Mouse (Mus musculus) liver, postnatal 0 days (tissue): ENCODE measurements around the gene Prdx1. TPM values are rescaled to one million over a fixed set of nuclear protein-coding genes. Genes with fewer than 3 reads are reported as not detected.
"Not testable (repeated sequence)": the region's sequence is repeated elsewhere in the genome, so short reads cannot be mapped to it uniquely, and the experiment has no call there.

Experiments used
- ATAC-seq: fragments of 200-750 bp; cut with Nextera tagmentation; 2 replicates; pipeline ENCODE4 v1.8.0; 2017; ENCODE audit warnings: mild to moderate bottlenecking, moderate library complexity
- DNase-seq: peaks from one replicate; pipeline ENCODE4 v3.0.0-alpha.2; 2016
- H3K27ac ChIP-seq: fragments of 300-500 bp; sonication (generic); 2 replicates; pipeline ENCODE4 v1.5.1; 2014; ENCODE audit warnings: antibody characterized with exemption, moderate library complexity, mild to moderate bottlenecking, low read depth
- H3K27me3 ChIP-seq: fragments of 300-500 bp; sonication (generic); 2 replicates; pipeline ENCODE4 v1.6.1; 2014; ENCODE audit warnings: low read length, control low read depth, mixed read lengths; ENCODE audit not compliant: insufficient read depth
- H3K36me3 ChIP-seq: fragments of 300-500 bp; sonication (generic); replicated peaks from 2 replicates; pipeline ENCODE4 v1.6.1; 2014; ENCODE audit warnings: mild to moderate bottlenecking, control low read depth, low read length, moderate library complexity, mixed read lengths; ENCODE audit not compliant: insufficient read depth
- H3K4me1 ChIP-seq: fragments of 300-500 bp; sonication (generic); 2 replicates; pipeline ENCODE4 v1.6.1; 2014; ENCODE audit warnings: antibody characterized with exemption, mild to moderate bottlenecking, control low read depth; ENCODE audit not compliant: insufficient read depth
- H3K4me2 ChIP-seq: fragments of 300-500 bp; sonication (generic); 2 replicates; pipeline ENCODE4 v1.6.1; 2014; ENCODE audit warnings: low read depth, mild to moderate bottlenecking, low read length, moderate library complexity, mixed read lengths
- H3K4me3 ChIP-seq: fragments of 300-500 bp; sonication (generic); 2 replicates; pipeline ENCODE4 v1.5.1; 2014; ENCODE audit warnings: low read depth, low read length
- H3K9ac ChIP-seq: fragments of 300-500 bp; sonication (generic); replicated peaks from 2 replicates; pipeline ENCODE4 v1.6.1; 2014; ENCODE audit warnings: mild to moderate bottlenecking, moderate library complexity
- H3K9me3 ChIP-seq: fragments of 300-500 bp; sonication (generic); 2 replicates; pipeline ENCODE4 v1.6.1; 2016; ENCODE audit warnings: mild to moderate bottlenecking, control low read depth, low read length, mixed read lengths
- CTCF ChIP-seq: sonication (generic); IDR thresholded peaks from 2 replicates; pipeline ENCODE4 v1.5.1; 2016; ENCODE audit warnings: antibody characterized with exemption, low read depth
- EP300 ChIP-seq: IDR thresholded peaks from 2 replicates; pipeline ENCODE4 v1.6.1; 2016; ENCODE audit warnings: antibody characterized with exemption, low read depth, mild to moderate bottlenecking
- WGBS: fragments of 180-500 bp; shearing (Covaris S2); extraction: QIAGEN DNeasy Blood & Tissue Kit; methylation state at CpG from one replicate; pipeline ENCODE4 v1.1.7; 2014; ENCODE audit not compliant: insufficient replicate concordance; 5-methylcytosine and 5-hydroxymethylcytosine counted together
- polyA plus RNA-seq: library from polyadenylated mRNA; unstranded; fragments of >200 nt; fragmentation: Nextera tagmentation; extraction: Ambion mirVana; gene quantifications from 2 replicates; pipeline ENCODE4 v1.2.1, GENCODE M21; 2015

Gene Prdx1
- polyA plus RNA-seq, 1 experiment from 2014 or later, result 2,167 TPM

DNA sequence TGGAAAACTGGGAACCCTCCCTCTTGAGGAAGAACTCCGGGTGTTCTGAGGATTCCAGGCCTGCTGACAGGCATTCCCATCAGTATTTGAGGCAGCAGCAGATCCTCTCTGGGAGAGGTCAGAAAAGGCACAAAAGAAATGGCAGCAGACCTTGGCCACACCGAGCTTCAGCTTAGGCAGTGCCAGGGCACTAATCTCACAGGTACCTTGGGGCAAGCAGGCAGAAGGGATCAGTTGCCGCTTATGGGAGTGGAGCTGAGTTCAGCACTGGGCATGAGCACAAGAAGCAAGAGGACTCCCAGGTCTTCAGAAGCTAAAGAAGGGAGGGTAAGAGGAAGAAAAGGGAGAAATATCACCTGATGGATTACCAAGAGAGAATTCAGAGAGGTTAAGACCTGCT lies 27.4 kb upstream of the Prdx1 start:
- ATAC-seq, result no peak
- TF ChIP-seq CTCF (no peak), EP300 (no peak)
- no peak for DNase-seq
- Histone ChIP-seq H3K27ac (no peak overlapping the region), H3K4me1 (peaks cover 22% of the 10 kb centered on the region), H3K4me2 (no peak overlapping the region), H3K4me3 (no peak overlapping the region), H3K9me3 (no peaks in the 10 kb centered on the region), H3K9ac (no peak overlapping the region), H3K36me3 (no peaks in the 10 kb centered on the region), H3K27me3 (no peaks in the 10 kb centered on the region)
- 57% methylated on average over 3 of the region's 3 CpGs for WGBS

DNA sequence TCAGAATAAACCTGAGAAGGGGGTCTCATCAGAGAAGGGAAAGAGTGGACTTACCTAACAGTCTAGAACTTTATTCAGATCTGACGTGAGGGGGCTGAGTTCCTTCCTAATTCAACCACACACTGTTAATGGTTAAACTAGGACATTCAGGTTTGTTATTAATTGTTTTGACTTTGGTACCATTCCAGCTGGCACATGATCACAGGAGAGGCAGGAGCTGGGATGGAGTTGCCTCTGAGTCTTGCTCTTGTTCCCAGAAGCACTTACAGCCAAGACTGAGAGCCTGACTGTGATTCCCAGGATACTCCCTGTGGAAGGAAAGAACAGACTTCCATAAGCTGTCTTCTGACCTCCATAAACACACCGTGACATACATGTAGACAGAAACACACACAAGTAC lies 25.9 kb upstream of the Prdx1 start:
- H3K4me3 ChIP-seq, result no peak overlapping the region
- DNase-seq (peak; percentile 54), ATAC-seq (peak; percentile 69)
- H3K27ac ChIP-seq, result no peak overlapping the region
- no peaks in the 10 kb centered on the region for H3K9me3 ChIP-seq
- 61% methylated on average over 2 of the region's 2 CpGs for WGBS
- no peak overlapping the region; the same call in 1 of the 2 replicates for H3K9ac ChIP-seq
- TF ChIP-seq CTCF, result no peak
- no peak for TF ChIP-seq EP300
- H3K36me3 ChIP-seq, result no peaks in the 10 kb centered on the region
- H3K4me2 ChIP-seq, result peak overlapping the region; percentile 54
- peaks cover 22% of the 10 kb centered on the region for H3K4me1 ChIP-seq
- no peaks in the 10 kb centered on the region for H3K27me3 ChIP-seq

DNA sequence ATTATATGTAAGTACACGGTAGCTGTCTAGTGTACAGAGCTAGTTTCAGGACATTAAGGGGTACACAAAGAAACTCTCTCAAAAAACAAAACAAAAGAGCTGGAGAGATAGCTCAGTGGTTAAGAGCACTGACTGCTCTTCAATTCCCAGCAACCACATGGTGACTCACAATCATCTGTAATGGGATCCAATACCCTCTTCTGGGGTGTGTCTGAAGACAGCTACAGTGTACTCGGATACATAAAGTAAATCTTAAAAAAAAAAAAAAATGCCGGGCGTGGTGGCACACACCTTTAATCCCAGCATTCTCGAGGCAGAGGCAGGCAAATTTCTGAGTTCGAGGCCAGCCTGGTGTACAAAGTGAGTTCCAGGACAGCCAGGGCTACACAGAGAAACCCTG lies 25.4 kb upstream of the Prdx1 start:
- not testable (repeated sequence) for H3K9me3 ChIP-seq, H3K36me3 ChIP-seq, H3K9ac ChIP-seq, ATAC-seq, H3K27ac ChIP-seq, DNase-seq, H3K27me3 ChIP-seq, H3K4me3 ChIP-seq, H3K4me2 ChIP-seq
- 72% methylated on average over 6 of the region's 6 CpGs for WGBS
- H3K4me1 ChIP-seq, result peaks cover 22% of the 10 kb centered on the region

DNA sequence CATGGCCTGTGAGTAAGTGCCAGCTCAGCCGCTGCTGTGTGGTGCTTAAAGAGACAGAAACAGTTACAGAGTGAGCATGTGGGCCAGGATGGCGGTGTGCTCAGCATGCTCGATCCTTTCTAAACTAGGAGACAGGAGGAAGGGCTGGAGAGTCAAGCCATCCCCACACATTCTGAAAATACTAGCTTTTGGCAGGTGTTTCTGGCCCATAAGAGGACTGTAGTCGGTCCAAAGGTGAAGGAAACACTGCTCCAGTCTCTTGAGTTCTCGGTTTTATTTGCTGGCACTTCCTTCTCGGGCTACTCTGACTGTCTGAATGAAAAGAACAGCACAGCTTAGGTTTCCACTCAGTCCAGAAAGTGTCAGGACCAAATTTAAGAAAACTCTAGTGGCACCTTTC lies 24.5 kb upstream of the Prdx1 start:
- no peak for ATAC-seq
- no peaks in the 10 kb centered on the region for H3K36me3 ChIP-seq
- no peak for DNase-seq
- no peak overlapping the region for H3K27ac ChIP-seq
- 61% methylated on average over 6 of the region's 6 CpGs for WGBS
- H3K27me3 ChIP-seq, result no peaks in the 10 kb centered on the region
- H3K4me2 ChIP-seq, result no peak overlapping the region
- H3K4me1 ChIP-seq, result peaks cover 13% of the 10 kb centered on the region; the same call in 1 of the 2 replicates
- no peak overlapping the region for H3K9ac ChIP-seq
- H3K9me3 ChIP-seq, result no peaks in the 10 kb centered on the region
- TF ChIP-seq CTCF (no peak), EP300 (no peak)
- H3K4me3 ChIP-seq, result no peak overlapping the region

DNA sequence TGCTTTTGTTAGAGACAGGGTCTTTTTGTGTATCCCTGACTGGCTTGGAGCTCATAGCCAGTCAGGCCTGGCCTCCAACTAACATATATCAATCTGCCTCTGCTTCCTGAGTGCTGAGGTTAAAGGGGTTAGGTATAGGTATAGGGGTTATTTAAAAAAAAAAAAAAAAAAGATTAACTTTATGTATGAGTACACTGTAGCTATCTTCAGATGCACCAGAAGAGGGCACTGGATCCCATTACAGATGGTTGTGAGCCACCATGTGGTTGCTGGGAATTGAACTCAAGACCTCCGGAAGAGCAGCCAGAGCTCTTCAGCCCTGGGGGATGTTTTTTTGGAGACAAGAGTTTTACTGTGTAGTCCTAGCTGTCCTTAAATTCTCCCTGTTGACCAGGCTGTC lies 23.3 kb upstream of the Prdx1 start:
- ATAC-seq (no peak), DNase-seq (no peak)
- Histone ChIP-seq H3K4me3 (no peak overlapping the region), H3K27me3 (no peaks in the 10 kb centered on the region), H3K9ac (no peak overlapping the region), H3K36me3 (no peaks in the 10 kb centered on the region), H3K27ac (no peak overlapping the region), H3K9me3 (no peaks in the 10 kb centered on the region), H3K4me2 (no peak overlapping the region), H3K4me1 (peaks cover 4% of the 10 kb centered on the region; the same call in 1 of the 2 replicates)
- no peak for TF ChIP-seq EP300
- no peak for TF ChIP-seq CTCF
- WGBS, result 83% methylated on average over 1 of the region's 1 CpGs

DNA sequence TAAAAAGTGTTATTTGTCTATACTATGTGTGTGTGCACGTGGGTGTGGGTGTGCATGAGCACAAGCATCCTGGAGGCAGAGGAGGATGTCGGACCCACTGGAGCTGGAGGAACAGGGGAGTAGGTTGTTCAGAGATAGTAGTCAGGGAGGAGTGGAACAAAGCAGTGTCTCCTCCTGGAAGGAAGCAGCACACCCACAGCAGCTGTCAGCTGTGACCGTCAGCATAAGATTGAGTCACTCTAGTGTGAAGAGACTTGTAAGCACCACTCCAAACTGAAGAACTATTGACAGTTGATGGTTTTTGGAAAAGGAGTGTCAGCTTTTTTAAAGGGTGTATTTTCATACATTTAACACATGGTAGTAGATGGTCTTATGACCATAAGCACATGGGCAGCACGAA lies 18.7 kb upstream of the Prdx1 start:
- H3K27ac ChIP-seq, result no peak overlapping the region
- no peak overlapping the region for H3K9ac ChIP-seq
- TF ChIP-seq EP300 (no peak), CTCF (no peak)
- no peak overlapping the region for H3K4me3 ChIP-seq
- no peak overlapping the region for H3K4me2 ChIP-seq
- 0 out of 2 replicates have a peak, but pooled peaks cover 6% of the 10 kb centered on the region for H3K4me1 ChIP-seq
- no peaks in the 10 kb centered on the region for H3K36me3 ChIP-seq
- no peaks in the 10 kb centered on the region for H3K27me3 ChIP-seq
- 46% methylated on average over 4 of the region's 4 CpGs for WGBS
- DNase-seq (no peak), ATAC-seq (no peak)
- no peaks in the 10 kb centered on the region for H3K9me3 ChIP-seq

DNA sequence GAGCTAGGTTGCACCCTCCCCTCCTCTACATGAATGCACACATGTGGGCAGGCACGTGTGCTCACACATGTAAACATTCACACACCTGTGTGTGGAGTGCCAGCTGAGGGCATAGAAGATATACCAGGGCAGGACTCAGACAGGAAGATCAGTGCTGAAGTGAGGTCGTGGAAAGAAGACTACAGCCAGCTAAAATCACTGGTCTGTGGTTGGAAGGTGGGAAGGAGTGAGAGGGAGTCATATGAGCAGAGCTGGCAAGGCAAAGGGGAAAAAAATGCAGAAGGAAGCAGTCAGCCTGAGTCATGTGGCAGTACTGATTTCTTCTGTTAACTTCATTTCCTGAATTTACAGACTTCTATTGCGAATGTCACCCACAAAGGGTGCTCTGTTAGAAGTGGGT lies 17.2 kb upstream of the Prdx1 start:
- TF ChIP-seq CTCF (no peak), EP300 (no peak)
- Histone ChIP-seq H3K27me3 (no peaks in the 10 kb centered on the region), H3K9me3 (no peaks in the 10 kb centered on the region), H3K27ac (0 out of 2 replicates have a peak overlapping the region, but pooled peaks have one; percentile 48), H3K4me2 (no peak overlapping the region), H3K9ac (no peak overlapping the region), H3K4me1 (peaks cover 8% of the 10 kb centered on the region), H3K36me3 (no peaks in the 10 kb centered on the region), H3K4me3 (no peak overlapping the region)
- no peak for DNase-seq
- WGBS, result 31% methylated on average over 3 of the region's 3 CpGs
- ATAC-seq, result no peak
